8 mouse cellular contexts compared by ENCODE assay signal in genomic region chr8:13201013-13201334, GRCm38 (mm10). TPM values are rescaled to one million over a fixed set of nuclear protein-coding genes. Genes with fewer than 3 reads are reported as not detected.
DNase-seq lines count a peak whose midpoint lies in the region; ATAC-seq and TF ChIP-seq lines count a peak whose summit lies in the region.

No protein-coding gene starts in this region.

- no peak for ATAC-seq in forebrain, postnatal 0 days
- peak; percentile 25 for ATAC-seq in liver, embryonic 16.5 days (ENCODE audit: low read depth)

- no peak for TF ChIP-seq CTCF in ES-Bruce4 (IDR thresholded peaks at IDR 0.05; ENCODE audit: low read depth, low read length)
- no peak for TF ChIP-seq CTCF in forebrain, postnatal 0 days (IDR thresholded peaks at IDR 0.05; ENCODE audit: low read depth)

- H3K36me3 ChIP-seq in heart, embryonic 10.5 days = peaks cover 12% of the 10 kb centered on the region; the same call in 1 of the 2 replicates
- peaks cover 18% of the 10 kb centered on the region for H3K36me3 ChIP-seq in ES-Bruce4 (ENCODE audit: control insufficient read depth, insufficient read depth, low read length, poor library complexity, severe bottlenecking)
- no peaks in the 10 kb centered on the region for H3K36me3 ChIP-seq in forebrain, postnatal 0 days (ENCODE audit: insufficient read depth)
- no peaks in the 10 kb centered on the region for H3K36me3 ChIP-seq in liver, embryonic 16.5 days (ENCODE audit: control insufficient read depth, insufficient read depth)

- peak overlapping the region; percentile 90 for H3K9ac ChIP-seq in ES-Bruce4 (ENCODE audit: low read depth, poor library complexity, severe bottlenecking)
- peak overlapping the region; percentile 66; the same call in 1 of the 2 replicates for H3K9ac ChIP-seq in forebrain, postnatal 0 days
- peak overlapping the region; percentile 87 for H3K9ac ChIP-seq in liver, embryonic 16.5 days (ENCODE audit: low read depth, low read length)

- no peaks in the 10 kb centered on the region for H3K9me3 ChIP-seq in heart, embryonic 10.5 days
- peaks cover 5% of the 10 kb centered on the region; the same call in 1 of the 2 replicates for H3K9me3 ChIP-seq in ES-Bruce4 (replicated peaks; ENCODE audit: control insufficient read depth, insufficient read depth, low read length, poor library complexity, severe bottlenecking)
- H3K9me3 ChIP-seq in forebrain, postnatal 0 days (ENCODE audit: low read length) = no peaks in the 10 kb centered on the region
- no peaks in the 10 kb centered on the region for H3K9me3 ChIP-seq in liver, embryonic 16.5 days (replicated peaks; ENCODE audit: control insufficient read depth, low read length)

- no peak for TF ChIP-seq EP300 in ES-Bruce4 (IDR thresholded peaks at IDR 0.05; ENCODE audit: insufficient read depth, low read depth, low read length)

- peaks cover 64% of the 10 kb centered on the region for H3K4me1 ChIP-seq in heart, embryonic 10.5 days
- peaks cover 12% of the 10 kb centered on the region for H3K4me1 ChIP-seq in ES-Bruce4 (ENCODE audit: control insufficient read depth, insufficient read depth, low read length)
- H3K4me1 ChIP-seq in forebrain, postnatal 0 days (ENCODE audit: insufficient read depth) = no peaks in the 10 kb centered on the region
- H3K4me1 ChIP-seq in liver, embryonic 16.5 days (ENCODE audit: control insufficient read depth, low read depth, low read length) = peaks cover 41% of the 10 kb centered on the region

- DNase-seq in heart, embryonic 10.5 days (ENCODE audit: low spot score) = no peak
- DNase-seq in heart, adult 8-10 months (ENCODE audit: low spot score) = no peak
- no peak for DNase-seq in forebrain, postnatal 0 days
- no peak for DNase-seq in cerebellum, postnatal 36 days
- DNase-seq in frontal cortex, postnatal 10 days (ENCODE audit: low spot score in 2 of 2) = no peak
- no peak for DNase-seq in layer of hippocampus, adult 9-10 months (ENCODE audit: low spot score)

- peak overlapping the region; percentile 91 for H3K4me2 ChIP-seq in forebrain, postnatal 0 days (ENCODE audit: low read depth)
- peak overlapping the region; percentile 94 for H3K4me2 ChIP-seq in liver, embryonic 16.5 days (ENCODE audit: low read depth, low read length)

- H3K4me3 ChIP-seq in heart, embryonic 10.5 days = peak overlapping the region; percentile 96
- peak overlapping the region; percentile 73 for H3K4me3 ChIP-seq in ES-Bruce4 (ENCODE audit: low read depth, low read length)
- peak overlapping the region; percentile 83 for H3K4me3 ChIP-seq in forebrain, postnatal 0 days (ENCODE audit: low read depth, low read length)
- H3K4me3 ChIP-seq in liver, embryonic 16.5 days (ENCODE audit: low read depth, low read length) = peak overlapping the region; percentile 86

- H3K27ac ChIP-seq in heart, embryonic 10.5 days = peak overlapping the region; percentile 89
- no peak overlapping the region for H3K27ac ChIP-seq in ES-Bruce4 (ENCODE audit: insufficient read depth, low read length)
- H3K27ac ChIP-seq in forebrain, postnatal 0 days (ENCODE audit: low read depth, low read length) = no peak overlapping the region
- peak overlapping the region; percentile 96 for H3K27ac ChIP-seq in liver, embryonic 16.5 days (ENCODE audit: low read length)

- 3% methylated on average over 18 of the region's 18 CpGs for WGBS in heart, embryonic 10.5 days
- WGBS in forebrain, postnatal 0 days = 1% methylated on average over 18 of the region's 18 CpGs
- WGBS in liver, embryonic 16.5 days (ENCODE audit: insufficient replicate concordance) = 2% methylated on average over 18 of the region's 18 CpGs

- peaks cover 44% of the 10 kb centered on the region for H3K27me3 ChIP-seq in heart, embryonic 10.5 days (ENCODE audit: insufficient read depth, poor library complexity, severe bottlenecking)
- H3K27me3 ChIP-seq in ES-Bruce4 (ENCODE audit: control insufficient read depth, insufficient read depth, low read length, poor library complexity, severe bottlenecking) = no peaks in the 10 kb centered on the region
- peaks cover 14% of the 10 kb centered on the region; the same call in 1 of the 2 replicates for H3K27me3 ChIP-seq in forebrain, postnatal 0 days (ENCODE audit: insufficient read depth, low read length)
- H3K27me3 ChIP-seq in liver, embryonic 16.5 days (ENCODE audit: control insufficient read depth, insufficient read depth, low read depth, low read length) = peaks cover 3% of the 10 kb centered on the region; the same call in 1 of the 2 replicates

- TF ChIP-seq POLR2A in ES-Bruce4 (IDR thresholded peaks at IDR 0.05; ENCODE audit: insufficient read depth, low read length) = no peak

RNA-seq across cellular contexts. Expression of gene Grtp1, which starts 0.6 kb away (rescaled TPM):
- 30.5 and 34.0 TPM in 2 replicates for polyA plus RNA-seq in heart, embryonic 10.5 days (2016; fragmentation: Nextera tagmentation; extraction: Ambion mirVana)
- 1 to 10 TPM; 3.7 to 6.6 (median 4.6) TPM for total RNA-seq in heart, adult 8-10 months (2022)
- polyA plus RNA-seq in ES-Bruce4 (2011; ENCODE audit: insufficient read depth, insufficient read length, low read depth, missing spikeins) = 29.0 and 35.2 TPM in 2 replicates
- 10.8 and 13.2 TPM in 2 replicates for total RNA-seq in forebrain, postnatal 0 days (2014; rRNA removed)
- polyA plus RNA-seq in forebrain, postnatal 0 days (2015; fragmentation: Nextera tagmentation; extraction: Ambion mirVana) = 17.2 and 22.7 TPM in 2 replicates
- polyA plus RNA-seq in liver, embryonic 16.5 days (2015; fragmentation: Nextera tagmentation; extraction: Ambion mirVana) = 6.8 and 8.8 TPM in 2 replicates

RNA-seq across cellular contexts. Expression of gene Lamp1, which starts 42.0 kb away (rescaled TPM):
- 290 and 334 TPM in 2 replicates for polyA plus RNA-seq in heart, embryonic 10.5 days (2016; fragmentation: Nextera tagmentation; extraction: Ambion mirVana)
- 100 to 1,000 TPM; 413 to 443 (median 429) TPM for total RNA-seq in heart, adult 8-10 months (2022)
- polyA plus RNA-seq in ES-Bruce4 (2011; ENCODE audit: insufficient read depth, insufficient read length, low read depth, missing spikeins) = 231 and 247 TPM in 2 replicates
- total RNA-seq in forebrain, postnatal 0 days (2014; rRNA removed) = 270 and 295 TPM in 2 replicates
- polyA plus RNA-seq in forebrain, postnatal 0 days (2015; fragmentation: Nextera tagmentation; extraction: Ambion mirVana) = 356 and 373 TPM in 2 replicates
- polyA plus RNA-seq in liver, embryonic 16.5 days (2015; fragmentation: Nextera tagmentation; extraction: Ambion mirVana) = 181 and 197 TPM in 2 replicates

RNA-seq across cellular contexts. Expression of gene Adprhl1, which starts 53.0 kb away (rescaled TPM):
- 49.3 and 117 TPM in 2 replicates for polyA plus RNA-seq in heart, embryonic 10.5 days (2016; fragmentation: Nextera tagmentation; extraction: Ambion mirVana)
- total RNA-seq in heart, adult 8-10 months (2022) = 100 to 1,000 TPM; 586 to 686 (median 600) TPM
- not detected in 2 replicates for polyA plus RNA-seq in ES-Bruce4 (2011; ENCODE audit: insufficient read depth, insufficient read length, low read depth, missing spikeins)
- 0.67 and 1.2 TPM in 2 replicates for total RNA-seq in forebrain, postnatal 0 days (2014; rRNA removed)
- polyA plus RNA-seq in forebrain, postnatal 0 days (2015; fragmentation: Nextera tagmentation; extraction: Ambion mirVana) = not detected in 2 replicates
- polyA plus RNA-seq in liver, embryonic 16.5 days (2015; fragmentation: Nextera tagmentation; extraction: Ambion mirVana) = 0.34 and 0.77 TPM in 2 replicates

Comparison
In these comparisons a context has a peak if more than half of its experiments do, and no peak if none do; other contexts are left out.
1. H3K27ac ChIP-seq: peak in heart, embryonic 10.5 days (single experiment) and liver, embryonic 16.5 days (single experiment); none in ES-Bruce4 (single experiment) and forebrain, postnatal 0 days (single experiment).
2. RNA of gene Adprhl1, which starts 53.0 kb away (polyA plus RNA-seq): 49.3 to 117 TPM in heart, embryonic 10.5 days; 0.34 to 0.77 TPM in liver, embryonic 16.5 days, not detected in ES-Bruce4 and not detected in forebrain, postnatal 0 days; every median in the first group is over 10 times any median in the second.
3. Peak in every context shown above with its lines, with median percentiles within 50 percentile points of each other: H3K4me3 ChIP-seq and H3K9ac ChIP-seq.